Mouse (Mus musculus) telencephalon, adult 2 months (tissue): ENCODE measurements around the gene Birc5.

ENCODE experiments used
- DNase-seq: peaks from one replicate; pipeline ENCODE4 v3.0.0-alpha.2; 2011; ENCODE audit warnings: low read depth, low spot score

The Birc5 gene

GRCm38 (mm10) chr11:117855360-117855759 lies 6.3 kb downstream of the Birc5 start:
- no peak for DNase-seq

DNA sequence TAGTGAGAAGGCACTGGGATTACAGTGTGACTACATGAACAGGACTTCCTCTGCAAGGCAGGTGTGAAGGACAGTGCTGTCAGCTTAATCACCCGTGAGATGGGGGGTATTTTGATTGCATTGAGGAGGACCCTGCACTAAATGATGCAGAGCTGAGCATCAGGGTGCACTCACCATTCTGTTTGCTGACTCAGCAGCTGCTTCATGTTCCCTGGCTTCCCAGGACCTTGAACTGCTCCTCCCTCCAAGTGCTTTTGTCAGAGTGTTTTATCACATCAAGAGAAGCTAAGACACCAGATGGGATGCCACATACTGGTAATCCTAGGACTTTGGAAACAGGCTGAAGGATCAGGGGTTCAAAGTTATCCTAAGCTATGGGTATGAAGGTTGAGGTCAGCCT lies 6.9 kb downstream of the Birc5 start:
- DNase-seq, result no peak

GRCm38 (mm10) chr11:117857462-117857861 lies 8.4 kb downstream of the Birc5 start:
- DNase-seq, result no peak

- no peak for DNase-seq
Observed at GRCm38 (mm10) chr11:117858392-117858791, 9.3 kb downstream of the Birc5 start.

DNA sequence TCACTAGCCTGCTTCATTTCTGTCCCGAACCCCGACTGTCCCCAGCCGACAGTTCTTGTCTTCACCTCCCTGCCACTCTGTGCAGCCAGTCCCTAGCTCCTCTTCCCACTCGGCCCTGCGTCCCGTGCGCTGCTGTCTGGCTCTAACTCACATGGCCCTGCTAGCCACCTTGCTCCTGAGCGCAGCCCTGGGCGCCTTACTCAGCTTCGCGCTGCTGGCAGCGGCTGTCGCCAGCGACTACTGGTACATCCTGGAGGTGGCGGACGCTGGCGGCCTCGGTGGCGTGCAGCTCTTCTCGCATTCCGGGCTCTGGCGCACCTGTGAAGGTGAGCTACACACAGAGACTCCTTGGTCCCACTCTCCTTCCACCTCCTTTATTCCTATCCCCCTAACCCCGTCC lies 11.6 kb downstream of the Birc5 start, which contains the start of gene Tmem235:
TSS of gene Tmem235 (plus strand) at position 152 of the 400 bp plus-strand sequence.
- DNase-seq, result no peak

- no peak for DNase-seq
Observed at GRCm38 (mm10) chr11:117863174-117863856, 14.3 kb downstream of the Birc5 start.

- DNase-seq, result no peak
Observed at GRCm38 (mm10) chr11:117864805-117865204, 15.8 kb downstream of the Birc5 start.

GRCm38 (mm10) chr11:117865988-117866387 lies 16.9 kb downstream of the Birc5 start:
- no peak for DNase-seq

- DNase-seq, result peak; percentile 55
Observed at GRCm38 (mm10) chr11:117870688-117871365, 21.8 kb downstream of the Birc5 start.

DNA sequence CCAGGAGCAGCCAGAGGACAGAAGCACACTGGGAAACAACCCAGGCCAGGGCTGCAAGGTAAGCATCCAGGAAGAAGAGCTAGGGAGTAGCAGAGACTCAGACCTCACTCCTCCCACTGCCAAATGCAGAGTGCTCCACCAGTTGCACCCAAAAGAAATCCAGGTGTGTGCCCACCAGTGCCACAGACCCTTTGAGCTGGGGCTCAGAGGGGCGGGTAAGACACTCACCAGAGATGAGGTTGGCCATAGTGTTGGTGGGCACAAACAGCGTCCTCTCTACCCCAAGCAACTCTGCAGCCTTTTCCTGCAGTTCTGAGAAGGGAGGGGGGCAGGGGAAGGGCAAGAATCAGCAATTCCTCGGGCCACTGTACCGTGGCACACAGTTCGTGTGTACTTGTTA lies 22.3 kb downstream of the Birc5 start:
- no peak for DNase-seq

- DNase-seq, result no peak
Observed at GRCm38 (mm10) chr11:117871911-117872584, 23.0 kb downstream of the Birc5 start.

DNA sequence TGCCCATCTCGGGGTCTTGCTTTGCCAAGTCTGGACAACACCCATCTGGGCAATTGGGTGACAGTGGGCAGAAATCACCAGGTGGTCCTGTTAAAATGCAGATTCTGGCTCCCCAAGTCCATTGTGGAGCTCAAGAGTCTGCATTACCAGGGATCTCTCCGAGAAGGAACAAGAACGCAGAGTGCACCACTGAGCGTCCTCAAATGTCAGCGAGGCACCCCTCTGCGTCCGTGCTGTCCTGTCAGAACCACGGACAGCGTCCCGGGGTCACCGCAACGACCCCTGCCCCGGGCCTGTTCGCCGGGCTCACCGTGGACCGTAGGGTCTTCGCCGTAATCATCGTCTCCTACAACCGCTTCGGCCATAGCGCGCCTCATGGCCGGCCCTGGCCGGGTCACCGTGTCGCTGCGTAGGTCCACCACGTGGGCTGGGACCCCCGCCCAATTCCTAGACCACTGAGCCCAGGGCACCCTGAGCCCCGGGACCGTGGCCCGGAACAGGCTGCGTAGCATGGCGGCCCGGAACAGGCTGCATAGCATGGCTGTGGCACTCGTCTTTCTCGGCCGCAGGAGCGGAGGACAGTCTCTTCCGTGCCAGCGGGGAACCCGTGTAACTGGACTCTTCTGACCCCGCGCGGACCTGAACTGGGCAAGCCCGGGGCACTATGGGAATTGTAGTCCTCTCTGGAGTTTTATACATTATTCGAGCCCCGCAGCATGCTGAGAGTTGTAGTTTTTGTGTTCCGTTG lies 24.0 kb downstream of the Birc5 start, which contains the start of gene Tha1:
TSS of gene Tha1 (minus strand) at position 621 of the 748 bp plus-strand sequence.
- peak; percentile 61 for DNase-seq

DNA sequence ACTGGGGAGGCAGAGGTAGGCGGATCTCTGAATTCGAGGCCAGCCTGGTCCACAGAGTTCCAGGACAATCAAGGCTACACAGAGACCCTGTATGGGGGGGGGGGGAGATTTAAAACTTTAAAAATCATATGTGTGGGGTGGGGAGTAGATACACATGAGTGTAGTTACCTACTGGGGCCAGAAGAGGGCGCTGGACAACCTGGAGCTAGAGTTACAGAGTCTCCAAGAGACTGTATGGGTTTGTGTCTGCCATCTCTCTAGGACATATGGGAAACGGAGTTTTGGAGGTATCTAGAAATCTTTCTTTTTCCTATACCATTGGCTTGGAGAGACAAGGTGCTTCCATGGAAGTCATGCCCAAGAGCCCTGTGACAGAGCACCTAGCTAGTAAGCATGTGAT lies 25.4 kb downstream of the Birc5 start:
- DNase-seq, result no peak

- DNase-seq, result no peak
Observed at GRCm38 (mm10) chr11:117875681-117876080, 26.6 kb downstream of the Birc5 start.

DNA sequence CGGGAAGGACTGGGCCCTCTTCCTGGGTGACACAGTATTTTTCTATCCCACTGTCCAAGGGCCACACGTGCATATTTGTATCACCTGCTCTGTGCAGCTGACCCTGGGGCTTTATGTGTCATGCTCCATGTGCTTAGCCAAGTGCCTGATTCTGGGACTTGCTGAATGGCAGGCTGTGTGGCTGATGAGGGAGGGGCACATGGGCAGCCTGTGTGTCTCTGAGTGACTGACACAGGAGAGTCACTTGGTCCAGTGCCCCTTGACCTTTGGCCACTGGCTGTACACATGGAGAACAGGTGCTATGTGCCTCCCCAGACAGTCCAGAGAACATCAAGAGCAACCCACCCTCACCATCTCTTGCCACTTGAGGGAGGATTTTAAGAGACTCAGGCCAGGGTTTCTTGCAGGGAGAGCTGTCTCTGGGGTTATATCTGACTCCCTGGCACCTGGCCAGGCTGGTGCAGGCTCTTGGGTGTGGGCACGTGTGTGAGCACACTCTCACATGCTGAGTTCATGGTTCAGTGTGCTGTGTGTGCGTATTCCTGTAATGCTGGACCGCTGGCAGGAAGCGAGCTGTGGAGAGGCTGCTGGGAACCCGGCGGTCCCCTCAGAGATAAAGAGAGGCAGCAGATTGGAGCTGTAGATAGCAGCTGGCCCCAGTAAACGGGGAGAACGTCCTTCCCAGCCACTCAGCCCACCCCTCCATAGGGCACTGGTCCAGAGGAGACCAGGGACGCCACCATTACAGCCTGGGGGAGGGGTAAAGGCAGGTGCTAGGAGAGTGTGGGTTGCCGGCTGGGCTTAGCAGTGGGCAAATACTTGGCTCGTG lies 29.1 kb downstream of the Birc5 start:
- DNase-seq, result no peak

DNA sequence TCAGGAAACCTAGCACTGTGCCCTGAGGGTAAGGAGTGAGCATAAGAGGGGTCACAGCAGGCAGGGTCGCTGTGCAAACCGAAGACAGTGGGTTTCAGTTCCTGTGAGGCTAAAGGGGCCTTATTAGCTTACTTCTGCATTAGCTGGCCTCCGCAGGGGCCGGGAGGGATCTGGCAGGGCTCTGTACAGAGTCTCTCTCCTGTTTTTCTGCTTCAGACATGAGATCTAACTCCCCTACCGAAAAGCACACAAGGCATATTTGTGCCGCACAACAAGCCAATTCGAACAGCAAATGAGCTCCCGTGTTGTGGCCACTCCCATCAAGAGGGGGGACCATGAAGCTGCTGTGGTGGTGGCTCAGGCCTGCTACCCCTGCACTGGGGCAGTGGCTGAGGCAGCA lies 29.8 kb downstream of the Birc5 start:
- no peak for DNase-seq

- DNase-seq, result no peak
Observed at GRCm38 (mm10) chr11:117879676-117880075, 30.6 kb downstream of the Birc5 start.

GRCm38 (mm10) chr11:117880336-117880976 lies 31.4 kb downstream of the Birc5 start:
- DNase-seq, result no peak

DNA sequence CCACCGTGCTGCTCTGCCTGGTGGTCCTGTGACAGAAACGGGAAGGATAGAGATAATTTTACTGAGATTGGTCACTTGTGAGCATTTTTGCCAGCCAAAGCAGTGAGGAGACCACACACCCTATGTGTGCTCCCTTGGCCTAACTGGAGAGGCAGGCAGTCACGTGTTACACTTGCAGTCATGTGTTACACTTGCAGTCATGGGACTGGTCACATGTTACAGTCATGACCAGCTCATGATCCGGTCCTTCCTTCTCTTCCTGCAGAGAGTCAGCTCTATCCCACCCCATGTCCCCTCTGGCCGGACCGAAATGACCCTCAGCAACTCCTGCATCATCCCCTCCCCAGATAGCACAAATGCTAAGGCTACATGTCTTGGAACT lies 31.9 kb downstream of the Birc5 start:
- no peak for DNase-seq

GRCm38 (mm10) chr11:117881787-117882186 lies 32.7 kb downstream of the Birc5 start:
- no peak for DNase-seq

- no peak for DNase-seq
Observed at GRCm38 (mm10) chr11:117882208-117882607, 33.2 kb downstream of the Birc5 start.
